Mouse (Mus musculus): Measurements from ENCODE around the gene Slc6a9. TPM values are rescaled to one million over a fixed set of nuclear protein-coding genes. Genes with fewer than 3 reads are reported as not detected.

Slc6a9 gene
- polyA plus RNA-seq, 1 experiment from 2014 or later: 15.0 TPM

DNA sequence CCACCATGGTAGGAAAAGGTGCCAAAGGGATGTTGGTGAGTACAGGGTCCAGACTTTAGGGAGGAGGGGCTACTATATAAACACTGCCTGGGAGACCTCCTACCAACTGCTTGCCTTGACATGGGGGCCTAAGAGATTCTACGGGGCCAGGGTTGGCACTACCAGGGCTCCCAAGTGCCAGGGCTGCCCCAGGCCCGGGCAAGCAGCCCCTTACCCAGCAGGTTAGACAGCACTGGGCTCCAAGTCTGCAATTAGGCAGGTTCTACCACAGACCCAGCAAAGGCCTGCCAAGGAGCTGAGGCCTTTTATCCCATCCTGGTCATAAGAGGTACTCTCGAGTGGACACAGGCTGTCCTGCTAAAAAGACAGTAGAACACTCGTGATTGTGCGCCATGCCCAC is 8.8 kb downstream of the Slc6a9 start:
- Histone ChIP-seq H3K4me2 (no peak overlapping the region), H3K9me3 (no peaks in the 10 kb centered on the region), H3K27me3 (replicated peaks) (no peaks in the 10 kb centered on the region), H3K9ac (no peak overlapping the region), H3K36me3 (no peaks in the 10 kb centered on the region), H3K4me3 (replicated peaks) (no peak overlapping the region), H3K27ac (no peak overlapping the region), H3K4me1 (0 out of 2 replicates have a peak, but pooled peaks cover 2% of the 10 kb centered on the region)
- WGBS: 93% methylated on average over 5 of the region's 5 CpGs
- ATAC-seq (ENCODE audit: insufficient read depth, low FRiP score, low read depth): no peak

DNA sequence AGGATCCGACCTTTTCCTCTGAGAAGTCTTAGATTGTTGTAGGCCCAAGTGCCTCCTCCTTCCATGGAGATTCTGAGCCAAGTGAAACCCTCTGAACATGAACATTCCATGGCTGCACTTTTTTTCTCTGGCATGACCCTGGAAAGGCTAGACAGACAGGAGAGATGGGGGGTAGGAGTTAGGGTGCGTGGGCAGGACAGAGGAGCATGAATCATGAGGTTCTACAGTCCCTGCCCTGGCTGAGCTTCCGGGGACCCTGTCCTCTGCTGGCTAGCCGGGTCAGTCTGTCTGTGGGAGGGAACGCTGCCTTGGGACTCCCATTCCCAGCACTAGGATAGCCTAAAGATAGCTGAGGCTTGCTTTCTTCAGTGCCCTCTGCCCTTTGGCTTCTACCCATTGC is 10.2 kb downstream of the Slc6a9 start:
- H3K9me3 ChIP-seq: no peaks in the 10 kb centered on the region
- no peak overlapping the region for H3K4me3 ChIP-seq (replicated peaks)
- no peak overlapping the region for H3K9ac ChIP-seq
- H3K4me1 ChIP-seq: 0 out of 2 replicates have a peak, but pooled peaks cover 2% of the 10 kb centered on the region
- ATAC-seq (ENCODE audit: insufficient read depth, low FRiP score, low read depth): no peak
- no peak overlapping the region for H3K4me2 ChIP-seq
- 79% methylated on average over 5 of the region's 5 CpGs for WGBS
- H3K27ac ChIP-seq: no peak overlapping the region
- no peaks in the 10 kb centered on the region for H3K36me3 ChIP-seq
- H3K27me3 ChIP-seq (replicated peaks): no peaks in the 10 kb centered on the region

DNA sequence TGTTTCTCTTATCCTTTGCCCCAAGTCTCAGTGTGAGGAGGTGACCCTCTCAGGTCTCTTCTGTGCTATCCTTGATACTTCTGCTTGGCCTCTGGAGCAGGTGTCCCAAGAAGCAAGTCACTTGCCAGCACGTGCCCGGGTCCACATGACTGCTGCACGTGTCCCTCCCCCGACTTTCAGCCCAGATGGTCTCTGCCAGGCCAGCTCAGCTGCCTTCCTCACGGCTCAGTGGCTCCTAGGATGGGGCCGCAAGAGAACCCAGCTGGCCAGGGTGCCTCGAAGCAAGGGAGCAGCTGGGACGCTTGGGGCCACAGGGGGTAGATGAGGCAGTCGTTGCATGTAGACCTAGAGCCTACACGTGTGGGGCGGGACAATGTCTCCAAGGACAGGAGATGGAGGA is 11.0 kb downstream of the Slc6a9 start:
- Histone ChIP-seq H3K27me3 (replicated peaks) (no peaks in the 10 kb centered on the region), H3K9me3 (no peaks in the 10 kb centered on the region), H3K4me2 (no peak overlapping the region), H3K36me3 (no peaks in the 10 kb centered on the region), H3K9ac (no peak overlapping the region), H3K4me1 (0 out of 2 replicates have a peak, but pooled peaks cover 2% of the 10 kb centered on the region), H3K4me3 (replicated peaks) (no peak overlapping the region), H3K27ac (no peak overlapping the region)
- no peak for ATAC-seq (ENCODE audit: insufficient read depth, low FRiP score, low read depth)
- WGBS: 81% methylated on average over 11 of the region's 11 CpGs

DNA sequence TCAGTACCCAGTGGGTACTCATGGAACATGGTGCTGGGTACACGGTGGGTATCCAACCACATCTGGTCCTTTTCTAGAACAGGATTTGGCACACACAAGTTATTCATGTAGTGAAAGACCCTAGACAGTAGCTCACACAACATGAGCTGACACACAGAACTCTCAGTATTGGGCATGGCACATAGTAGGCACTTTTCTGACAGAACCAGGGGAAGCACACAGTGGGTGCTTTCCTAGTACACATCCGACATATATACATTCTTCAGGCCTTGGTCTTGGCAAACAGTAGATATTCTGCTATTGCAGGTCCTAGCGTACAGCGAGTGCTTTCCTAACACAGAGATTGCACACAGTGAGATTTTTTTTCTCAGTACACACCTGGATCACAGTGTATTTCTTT is 12.0 kb downstream of the Slc6a9 start:
- Histone ChIP-seq H3K36me3 (no peaks in the 10 kb centered on the region), H3K4me3 (replicated peaks) (no peak overlapping the region), H3K27me3 (replicated peaks) (no peaks in the 10 kb centered on the region), H3K4me1 (no peaks in the 10 kb centered on the region), H3K4me2 (no peak overlapping the region), H3K27ac (no peak overlapping the region), H3K9ac (no peak overlapping the region), H3K9me3 (no peaks in the 10 kb centered on the region)
- ATAC-seq (ENCODE audit: insufficient read depth, low FRiP score, low read depth): no peak
- 95% methylated on average over 4 of the region's 4 CpGs for WGBS

- Histone ChIP-seq H3K27me3 (replicated peaks) (no peaks in the 10 kb centered on the region), H3K27ac (peak overlapping the region; percentile 67), H3K4me3 (replicated peaks) (no peak overlapping the region), H3K36me3 (no peaks in the 10 kb centered on the region), H3K9ac (no peak overlapping the region), H3K4me2 (no peak overlapping the region), H3K4me1 (no peaks in the 10 kb centered on the region), H3K9me3 (no peaks in the 10 kb centered on the region)
- ATAC-seq (ENCODE audit: insufficient read depth, low FRiP score, low read depth): no peak
- WGBS: 53% methylated on average over 2 of the region's 2 CpGs
Observed at GRCm38 (mm10) chr4:117847011-117847410, 12.7 kb downstream of the Slc6a9 start.

- H3K9me3 ChIP-seq: no peaks in the 10 kb centered on the region
- no peaks in the 10 kb centered on the region for H3K36me3 ChIP-seq
- no peak overlapping the region for H3K27ac ChIP-seq
- no peaks in the 10 kb centered on the region for H3K4me1 ChIP-seq
- no peak for ATAC-seq (ENCODE audit: insufficient read depth, low FRiP score, low read depth)
- H3K4me2 ChIP-seq: no peak overlapping the region
- H3K9ac ChIP-seq: no peak overlapping the region
- WGBS: 66% methylated on average over 17 of the region's 17 CpGs
- no peaks in the 10 kb centered on the region for H3K27me3 ChIP-seq (replicated peaks)
- H3K4me3 ChIP-seq (replicated peaks): no peak overlapping the region
Observed at GRCm38 (mm10) chr4:117849063-117849462, 14.8 kb downstream of the Slc6a9 start.

GRCm38 (mm10) chr4:117849506-117849905 is 15.2 kb downstream of the Slc6a9 start:
- ATAC-seq (ENCODE audit: insufficient read depth, low FRiP score, low read depth): no peak
- H3K36me3 ChIP-seq: no peaks in the 10 kb centered on the region
- no peak overlapping the region for H3K4me2 ChIP-seq
- H3K4me3 ChIP-seq (replicated peaks): no peak overlapping the region
- H3K9me3 ChIP-seq: no peaks in the 10 kb centered on the region
- H3K27ac ChIP-seq: no peak overlapping the region
- H3K27me3 ChIP-seq (replicated peaks): no peaks in the 10 kb centered on the region
- H3K9ac ChIP-seq: no peak overlapping the region
- H3K4me1 ChIP-seq: no peaks in the 10 kb centered on the region
- WGBS: 79% methylated on average over 5 of the region's 5 CpGs

GRCm38 (mm10) chr4:117850176-117850575 is 15.9 kb downstream of the Slc6a9 start:
- ATAC-seq (ENCODE audit: insufficient read depth, low FRiP score, low read depth): no peak
- WGBS: 88% methylated on average over 7 of the region's 7 CpGs
- H3K9me3 ChIP-seq: no peaks in the 10 kb centered on the region
- H3K4me2 ChIP-seq: no peak overlapping the region
- H3K36me3 ChIP-seq: no peaks in the 10 kb centered on the region
- no peaks in the 10 kb centered on the region for H3K4me1 ChIP-seq
- no peaks in the 10 kb centered on the region for H3K27me3 ChIP-seq (replicated peaks)
- no peak overlapping the region for H3K9ac ChIP-seq
- no peak overlapping the region for H3K4me3 ChIP-seq (replicated peaks)
- no peak overlapping the region for H3K27ac ChIP-seq

GRCm38 (mm10) chr4:117850871-117851270 is 16.6 kb downstream of the Slc6a9 start:
- no peaks in the 10 kb centered on the region for H3K9me3 ChIP-seq
- no peaks in the 10 kb centered on the region for H3K36me3 ChIP-seq
- no peak overlapping the region for H3K9ac ChIP-seq
- no peak for ATAC-seq (ENCODE audit: insufficient read depth, low FRiP score, low read depth)
- 81% methylated on average over 7 of the region's 7 CpGs for WGBS
- H3K27ac ChIP-seq: no peak overlapping the region
- H3K4me2 ChIP-seq: no peak overlapping the region
- no peaks in the 10 kb centered on the region for H3K4me1 ChIP-seq
- H3K4me3 ChIP-seq (replicated peaks): no peak overlapping the region
- no peaks in the 10 kb centered on the region for H3K27me3 ChIP-seq (replicated peaks)

DNA sequence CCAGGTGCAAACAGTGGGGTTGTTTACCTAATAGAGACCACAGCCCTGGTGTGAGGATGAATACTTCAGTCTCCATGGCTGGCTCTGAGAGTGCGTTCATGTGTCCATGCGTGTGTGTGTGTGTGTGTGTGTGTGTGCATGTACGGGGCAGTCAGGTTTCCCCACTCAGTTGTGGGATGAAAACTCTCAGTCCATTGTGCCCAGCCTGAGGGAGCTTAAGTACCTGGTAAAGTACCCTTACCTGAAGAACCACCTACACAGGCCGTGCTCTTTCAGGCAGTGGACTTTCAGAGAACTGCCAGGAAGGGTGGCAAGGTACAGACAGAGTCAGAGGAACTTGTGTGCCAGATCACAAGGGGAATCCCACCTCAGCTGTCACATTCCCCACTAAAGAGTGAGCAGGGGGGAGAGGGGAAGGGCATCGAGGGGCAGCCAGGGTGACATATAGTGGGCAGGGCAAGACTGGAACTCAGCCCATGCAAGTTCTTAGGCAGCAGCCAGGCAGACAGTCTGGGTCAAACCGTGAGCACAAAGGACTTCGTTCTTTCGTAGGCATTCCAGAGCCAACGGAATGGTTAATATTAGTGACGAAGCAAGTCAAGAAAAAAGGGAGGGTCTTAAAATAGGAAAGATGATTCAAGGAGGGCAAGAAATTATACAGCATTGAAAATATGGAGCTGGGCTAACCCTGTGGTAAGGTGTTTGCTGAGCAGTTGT is 18.0 kb downstream of the Slc6a9 start:
- no peak overlapping the region for H3K9ac ChIP-seq
- 80% methylated on average over 10 of the region's 10 CpGs for WGBS
- no peaks in the 10 kb centered on the region for H3K9me3 ChIP-seq
- H3K27ac ChIP-seq: no peak overlapping the region
- no peak for ATAC-seq (ENCODE audit: insufficient read depth, low FRiP score, low read depth)
- H3K36me3 ChIP-seq: no peaks in the 10 kb centered on the region
- no peaks in the 10 kb centered on the region for H3K27me3 ChIP-seq (replicated peaks)
- H3K4me3 ChIP-seq (replicated peaks): no peak overlapping the region
- H3K4me1 ChIP-seq: no peaks in the 10 kb centered on the region
- H3K4me2 ChIP-seq: no peak overlapping the region

DNA sequence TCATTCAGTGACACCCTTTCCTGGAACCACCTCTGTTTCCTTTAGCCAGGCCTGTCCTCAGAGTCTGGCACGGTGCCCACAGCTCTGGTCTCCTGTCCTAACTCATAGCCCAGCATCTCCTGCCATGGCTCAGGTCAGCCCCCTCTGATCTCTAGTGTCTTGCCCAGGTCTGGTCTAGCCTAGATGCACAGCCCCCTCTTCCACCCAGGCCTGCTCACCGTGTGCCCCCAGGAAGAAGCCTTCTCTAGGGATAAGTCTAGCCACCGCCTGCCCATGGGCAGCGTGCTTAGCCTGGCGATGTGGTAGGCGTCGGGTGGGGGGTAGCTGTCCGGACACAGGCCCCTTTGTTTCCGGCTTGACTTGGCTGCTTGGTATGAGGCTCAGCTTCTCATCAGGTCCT is 20.8 kb downstream of the Slc6a9 start:
- Histone ChIP-seq H3K9ac (no peak overlapping the region), H3K27ac (no peak overlapping the region), H3K4me3 (replicated peaks) (no peak overlapping the region), H3K4me2 (no peak overlapping the region), H3K27me3 (replicated peaks) (no peaks in the 10 kb centered on the region), H3K9me3 (no peaks in the 10 kb centered on the region), H3K4me1 (0 out of 2 replicates have a peak, but pooled peaks cover 6% of the 10 kb centered on the region), H3K36me3 (no peaks in the 10 kb centered on the region)
- 84% methylated on average over 9 of the region's 9 CpGs for WGBS
- no peak for ATAC-seq (ENCODE audit: insufficient read depth, low FRiP score, low read depth)

GRCm38 (mm10) chr4:117858794-117859193 is 24.5 kb downstream of the Slc6a9 start:
- no peak overlapping the region for H3K9ac ChIP-seq
- H3K27ac ChIP-seq: no peak overlapping the region
- no peak overlapping the region for H3K4me2 ChIP-seq
- ATAC-seq (ENCODE audit: insufficient read depth, low FRiP score, low read depth): peak; percentile 17; the same call in 1 of the 2 replicates
- WGBS: 63% methylated on average over 3 of the region's 3 CpGs
- no peaks in the 10 kb centered on the region for H3K9me3 ChIP-seq
- H3K4me3 ChIP-seq (replicated peaks): no peak overlapping the region
- H3K27me3 ChIP-seq (replicated peaks): no peaks in the 10 kb centered on the region
- H3K4me1 ChIP-seq: 0 out of 2 replicates have a peak, but pooled peaks cover 6% of the 10 kb centered on the region
- H3K36me3 ChIP-seq: no peaks in the 10 kb centered on the region
